19 mouse cellular contexts compared by ENCODE assay signal in the genomic region with DNA sequence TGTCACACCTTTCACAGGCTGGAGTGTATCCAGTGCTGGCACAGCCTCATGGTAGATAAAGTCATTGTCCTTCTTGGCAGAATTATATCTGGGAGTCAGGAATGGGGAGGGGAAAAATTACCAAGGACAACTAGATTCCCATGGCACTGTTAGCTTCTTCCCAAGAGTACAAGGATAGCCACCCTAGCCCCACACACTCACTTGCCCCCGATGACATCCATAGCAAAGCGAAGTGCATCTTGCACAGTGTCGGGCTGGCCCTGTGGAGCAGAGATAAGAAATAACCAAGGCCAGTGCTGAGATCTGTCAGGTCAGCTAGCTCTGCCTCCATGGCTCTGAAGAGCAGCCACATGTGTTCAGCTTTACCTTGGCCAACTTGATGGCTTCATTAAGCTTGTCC. TPM values are rescaled to one million over a fixed set of nuclear protein-coding genes. Genes with fewer than 3 reads are reported as not detected.
DNase-seq lines count a peak whose midpoint lies in the region.
"Had no signal": no experiment of that assay in that cellular context is flagged by ENCODE, and none has a peak within 500 bp of the region (broad histone marks: within the 10 kb centered on the region; RNA-seq: fewer than 3 reads in every experiment).

No protein-coding gene starts in this region.

- DNase-seq in adrenal gland, adult 2 months = peak; percentile 46
- DNase-seq in adrenal gland, postnatal 4 days (ENCODE audit: low spot score in 2 of 2) = no peak
- peak; percentile 39 to 43 for DNase-seq in adrenal gland, postnatal 36 days
- no peak for DNase-seq in adrenal gland, adult 18-20 months (ENCODE audit: low spot score in 2 of 2)
- peak; percentile 73 for DNase-seq in ovary, adult 18-20 months (ENCODE audit: low spot score)
- no peak for DNase-seq in ovary, postnatal 14 days (ENCODE audit: low spot score)
- peak; percentile 45 for DNase-seq in testis, postnatal 14 days (ENCODE audit: low spot score)
- DNase-seq in testis, postnatal 10 days (ENCODE audit: low spot score) = no peak
- DNase-seq: adrenal gland, postnatal 10 days; cerebellum, adult 11 months; cerebellum, adult 18-20 months; cerebellum, adult 8-10 months; cerebellum, adult 9-11 months; cerebellum, postnatal 14 days; cerebellum, postnatal 36 days; embryo, embryonic 11 days had no signal

RNA-seq across cellular contexts. Expression of gene Ptpn23, which starts 17.2 kb away (rescaled TPM):
- 10 to 100 TPM; 62.9 to 72.5 TPM for total RNA-seq in adrenal gland, adult 2 months (2021)
- 64.5 and 88.5 TPM in 2 replicates for polyA plus RNA-seq in adrenal gland, adult 2 months (2012; rRNA removed)
- 10 to 100 TPM; 55.4 to 64.8 TPM for total RNA-seq in adrenal gland, postnatal 4 days (2021)
- total RNA-seq in adrenal gland, postnatal 36 days (2021) = 10 to 100 TPM; 50.5 to 82.0 TPM
- total RNA-seq in adrenal gland, adult 18-20 months (2021) = 10 to 100 TPM; 67.2 to 70.7 TPM

RNA-seq across cellular contexts. Expression of gene Ngp, which starts 28.7 kb away (rescaled TPM):
- 1 to 10 TPM in 1 of 2 experiments, not detected in 1; 2.2 TPM for total RNA-seq in adrenal gland, adult 2 months (2021)
- not detected in 2 replicates for polyA plus RNA-seq in adrenal gland, adult 2 months (2012; rRNA removed)
- 10 to 100 TPM; 24.9 to 79.3 TPM for total RNA-seq in adrenal gland, postnatal 4 days (2021)
- total RNA-seq in adrenal gland, postnatal 36 days (2021) = not detected
- not detected for total RNA-seq in adrenal gland, adult 18-20 months (2021)
- total RNA-seq: ES-E14, MEL had no signal
- polyA plus RNA-seq: forebrain, embryonic 10.5 days had no signal

RNA-seq across cellular contexts. Expression of gene Scap, which starts 57.8 kb away (rescaled TPM):
- total RNA-seq in adrenal gland, adult 2 months (2021) = 100 to 1,000 TPM in 1 of 2 experiments, 10 to 100 TPM in 1; 98.3 to 148 TPM
- polyA plus RNA-seq in adrenal gland, adult 2 months (2012; rRNA removed) = 99.4 and 112 TPM in 2 replicates
- 100 to 1,000 TPM; 117 to 130 TPM for total RNA-seq in adrenal gland, postnatal 4 days (2021)
- total RNA-seq in adrenal gland, postnatal 36 days (2021) = 100 to 1,000 TPM in 1 of 2 experiments, 10 to 100 TPM in 1; 85.4 to 106 TPM
- total RNA-seq in adrenal gland, adult 18-20 months (2021) = 100 to 1,000 TPM in 1 of 2 experiments, 10 to 100 TPM in 1; 63.2 to 118 TPM

Comparison
In these comparisons a context has a peak if more than half of its experiments do, and no peak if none do; other contexts are left out.
1. DNase-seq: peak in adrenal gland, adult 2 months (single experiment), adrenal gland, postnatal 36 days (2 of 2), ovary, adult 18-20 months (single experiment) and testis, postnatal 14 days (single experiment); none in adrenal gland, postnatal 4 days (0 of 2), adrenal gland, adult 18-20 months (0 of 2), ovary, postnatal 14 days (single experiment) and testis, postnatal 10 days (single experiment).
2. RNA of gene Ngp, which starts 28.7 kb away (total RNA-seq): 24.9 to 79.3 TPM in adrenal gland, postnatal 4 days; 2.2 TPM in adrenal gland, adult 2 months, not detected in adrenal gland, postnatal 36 days and not detected in adrenal gland, adult 18-20 months; every median in the first group is over 4 times any median in the second.